Comparison of ENCODE assay signal across 17 mouse cellular contexts in the genomic region with DNA sequence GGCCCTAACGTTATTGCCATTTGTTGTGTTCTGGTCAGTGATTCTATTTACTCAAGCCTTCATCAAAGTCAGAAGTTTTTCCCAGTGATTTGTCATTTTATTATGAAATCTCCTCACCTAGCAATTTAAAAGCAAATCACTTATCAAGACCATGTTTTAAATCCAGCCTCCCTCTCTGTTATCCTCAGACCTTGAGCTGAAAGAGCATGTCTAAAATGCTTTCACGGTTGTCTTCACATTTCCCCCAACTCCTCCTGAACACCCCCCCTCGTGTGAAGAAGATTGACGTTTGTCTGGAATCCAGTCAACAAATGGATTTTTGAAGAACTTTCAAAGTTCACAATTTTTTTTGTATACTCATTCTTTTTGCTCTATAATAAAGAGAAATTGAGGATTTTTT.
"Had no signal": no experiment of that assay in that cellular context is flagged by ENCODE, and none has a peak within 500 bp of the region (broad histone marks: within the 10 kb centered on the region; RNA-seq: fewer than 3 reads in every experiment).

No protein-coding gene starts in this region.

- DNase-seq: lung, adult 18-20 months; lung, embryonic 14.5 days; lung, postnatal 10 days; lung, postnatal 4 days; right cerebral cortex, adult 18-20 months; right cerebral cortex, postnatal 25 days; right cerebral cortex, postnatal 4 days; spleen, adult 18-20 months; thymus, adult 18-20 months; thymus, postnatal 14 days; thymus, postnatal 36 days had no signal

- H3K27ac ChIP-seq: liver, embryonic 12.5 days; liver, embryonic 14.5 days; neural tube, embryonic 13.5 days; neural tube, embryonic 15.5 days had no signal

- H3K36me3 ChIP-seq: liver, embryonic 12.5 days; neural tube, embryonic 13.5 days; neural tube, embryonic 15.5 days had no signal

- H3K9me3 ChIP-seq: liver, embryonic 12.5 days; neural tube, embryonic 13.5 days; neural tube, embryonic 15.5 days had no signal

- H3K27me3 ChIP-seq: liver, embryonic 12.5 days; neural tube, embryonic 13.5 days; neural tube, embryonic 15.5 days had no signal

- H3K4me1 ChIP-seq: liver, embryonic 12.5 days had no signal

- H3K4me3 ChIP-seq: liver, embryonic 12.5 days; myocyte; neural tube, embryonic 13.5 days; neural tube, embryonic 15.5 days had no signal

- H3K9ac ChIP-seq: liver, embryonic 12.5 days; liver, embryonic 14.5 days; lung, embryonic 14.5 days; neural tube, embryonic 13.5 days; neural tube, embryonic 15.5 days had no signal

- H3K4me2 ChIP-seq: liver, embryonic 12.5 days; lung, embryonic 14.5 days; neural tube, embryonic 13.5 days; neural tube, embryonic 15.5 days had no signal

- ATAC-seq: liver, embryonic 12.5 days; midbrain, embryonic 16.5 days had no signal
